Mouse (Mus musculus) spleen, adult 12 weeks (tissue): ENCODE measurements around the gene Pgf.

Experiments
- DNase-seq: peaks from one replicate; pipeline ENCODE4 v3.0.0; 2022; ENCODE audit warnings: low spot score

Gene Pgf

GRCm38 (mm10) chr12:85121806-85122459 is 55.7 kb downstream of the Pgf start:
- DNase-seq, result no peak
